Mouse (Mus musculus): ENCODE results near the gene Trcg1. TPM values are rescaled to one million over a fixed set of nuclear protein-coding genes. Genes with fewer than 3 reads are reported as not detected.

The Trcg1 gene
- polyA plus RNA-seq, 1 experiment from 2014 or later: not detected

- ATAC-seq (ENCODE audit: insufficient read depth) (no peak), DNase-seq (no peak)
- Histone ChIP-seq H3K27me3 (ENCODE audit: insufficient read depth, low read length) (no peaks in the 10 kb centered on the region), H3K36me3 (ENCODE audit: insufficient read depth) (peaks cover 80% of the 10 kb centered on the region), H3K4me1 (ENCODE audit: insufficient read depth) (no peaks in the 10 kb centered on the region), H3K4me2 (no peak overlapping the region), H3K4me3 (ENCODE audit: low read depth, low read length) (no peak overlapping the region), H3K27ac (ENCODE audit: low read depth) (no peak overlapping the region), H3K9me3 (ENCODE audit: low read depth, low read length) (no peaks in the 10 kb centered on the region), H3K9ac (no peak overlapping the region)
- no peak for TF ChIP-seq CTCF (IDR thresholded peaks at IDR 0.05; ENCODE audit: low read depth)
- 87% methylated on average over 9 of the region's 9 CpGs for WGBS
Observed at GRCm38 (mm10) chr9:57254823-57255495, 18.6 kb downstream of the Trcg1 start.

- H3K9ac ChIP-seq: no peak overlapping the region
- ATAC-seq (ENCODE audit: insufficient read depth) (no peak), DNase-seq (no peak)
- no peak overlapping the region for H3K27ac ChIP-seq (ENCODE audit: low read depth)
- no peak for TF ChIP-seq CTCF (IDR thresholded peaks at IDR 0.05; ENCODE audit: low read depth)
- H3K4me1 ChIP-seq (ENCODE audit: insufficient read depth): no peaks in the 10 kb centered on the region; the same call in 1 of the 2 replicates
- H3K4me2 ChIP-seq: no peak overlapping the region
- peaks cover 77% of the 10 kb centered on the region for H3K36me3 ChIP-seq (ENCODE audit: insufficient read depth)
- WGBS: 94% methylated on average over 20 of the region's 20 CpGs
- H3K27me3 ChIP-seq (ENCODE audit: insufficient read depth, low read length): no peaks in the 10 kb centered on the region
- no peaks in the 10 kb centered on the region for H3K9me3 ChIP-seq (ENCODE audit: low read depth, low read length)
- H3K4me3 ChIP-seq (ENCODE audit: low read depth, low read length): no peak overlapping the region
Observed at GRCm38 (mm10) chr9:57256309-57256708, 20.0 kb downstream of the Trcg1 start.

GRCm38 (mm10) chr9:57256861-57257260 lies 20.5 kb downstream of the Trcg1 start:
- 94% methylated on average over 11 of the region's 11 CpGs for WGBS
- TF ChIP-seq CTCF (IDR thresholded peaks at IDR 0.05; ENCODE audit: low read depth): no peak

GRCm38 (mm10) chr9:57257627-57258026 lies 21.3 kb downstream of the Trcg1 start:
- DNase-seq (no peak), ATAC-seq (ENCODE audit: insufficient read depth) (no peak)
- no peak overlapping the region for H3K4me2 ChIP-seq
- no peaks in the 10 kb centered on the region for H3K27me3 ChIP-seq (ENCODE audit: insufficient read depth, low read length)
- no peak overlapping the region for H3K4me3 ChIP-seq (ENCODE audit: low read depth, low read length)
- no peak overlapping the region for H3K9ac ChIP-seq
- 92% methylated on average over 9 of the region's 9 CpGs for WGBS
- TF ChIP-seq CTCF (IDR thresholded peaks at IDR 0.05; ENCODE audit: low read depth): no peak
- H3K9me3 ChIP-seq (ENCODE audit: low read depth, low read length): no peaks in the 10 kb centered on the region
- peaks cover 64% of the 10 kb centered on the region for H3K36me3 ChIP-seq (ENCODE audit: insufficient read depth)
- H3K27ac ChIP-seq (ENCODE audit: low read depth): no peak overlapping the region
- H3K4me1 ChIP-seq (ENCODE audit: insufficient read depth): no peaks in the 10 kb centered on the region; the same call in 1 of the 2 replicates

More at GRCm38 (mm10) chr9:57256861-57257260, 20.5 kb downstream of the Trcg1 start:
- no peaks in the 10 kb centered on the region for H3K9me3 ChIP-seq (ENCODE audit: low read depth, low read length)
- no peaks in the 10 kb centered on the region; the same call in 1 of the 2 replicates for H3K4me1 ChIP-seq (ENCODE audit: insufficient read depth)
- no peaks in the 10 kb centered on the region for H3K27me3 ChIP-seq (ENCODE audit: insufficient read depth, low read length)
- no peak for ATAC-seq (ENCODE audit: insufficient read depth)
- no peak overlapping the region for H3K9ac ChIP-seq
- H3K27ac ChIP-seq (ENCODE audit: low read depth): no peak overlapping the region
- peaks cover 71% of the 10 kb centered on the region for H3K36me3 ChIP-seq (ENCODE audit: insufficient read depth)
- H3K4me2 ChIP-seq: no peak overlapping the region
- H3K4me3 ChIP-seq (ENCODE audit: low read depth, low read length): no peak overlapping the region
- DNase-seq: no peak

- DNase-seq: peak; percentile 98
- H3K4me2 ChIP-seq: peak overlapping the region; percentile 98
- H3K9me3 ChIP-seq (ENCODE audit: low read depth, low read length): no peaks in the 10 kb centered on the region
- H3K4me3 ChIP-seq (ENCODE audit: low read depth, low read length): no peak overlapping the region
- H3K36me3 ChIP-seq (ENCODE audit: insufficient read depth): peaks cover 42% of the 10 kb centered on the region
- peak; percentile 36 for ATAC-seq (ENCODE audit: insufficient read depth)
- H3K27me3 ChIP-seq (ENCODE audit: insufficient read depth, low read length): no peaks in the 10 kb centered on the region
- no peak overlapping the region for H3K9ac ChIP-seq
- peak; percentile 99 for TF ChIP-seq CTCF (IDR thresholded peaks at IDR 0.05; ENCODE audit: low read depth)
- no peaks in the 10 kb centered on the region; the same call in 1 of the 2 replicates for H3K4me1 ChIP-seq (ENCODE audit: insufficient read depth)
- H3K27ac ChIP-seq (ENCODE audit: low read depth): no peak overlapping the region
- WGBS: 5% methylated on average over 3 of the region's 3 CpGs
Observed at GRCm38 (mm10) chr9:57259736-57260135, 23.4 kb downstream of the Trcg1 start.

GRCm38 (mm10) chr9:57260940-57261339 lies 24.6 kb downstream of the Trcg1 start:
- Histone ChIP-seq H3K4me1 (ENCODE audit: insufficient read depth) (no peaks in the 10 kb centered on the region; the same call in 1 of the 2 replicates), H3K4me3 (ENCODE audit: low read depth, low read length) (peak overlapping the region; percentile 84), H3K4me2 (peak overlapping the region; percentile 98), H3K9me3 (ENCODE audit: low read depth, low read length) (no peaks in the 10 kb centered on the region), H3K27ac (ENCODE audit: low read depth) (no peak overlapping the region), H3K27me3 (ENCODE audit: insufficient read depth, low read length) (no peaks in the 10 kb centered on the region), H3K36me3 (ENCODE audit: insufficient read depth) (peaks cover 30% of the 10 kb centered on the region), H3K9ac (peak overlapping the region; percentile 93)
- DNase-seq (peak; percentile 46), ATAC-seq (ENCODE audit: insufficient read depth) (no peak)
- no peak for TF ChIP-seq CTCF (IDR thresholded peaks at IDR 0.05; ENCODE audit: low read depth)
- 13% methylated on average over 12 of the region's 12 CpGs for WGBS

GRCm38 (mm10) chr9:57261516-57261912 lies 25.2 kb downstream of the Trcg1 start:
- ATAC-seq (ENCODE audit: insufficient read depth): peak; percentile 32
- peak overlapping the region; percentile 77; the same call in 1 of the 2 replicates for H3K27ac ChIP-seq (ENCODE audit: low read depth)

More at GRCm38 (mm10) chr9:57261516-57261912, 25.2 kb downstream of the Trcg1 start:
- peaks cover 25% of the 10 kb centered on the region for H3K36me3 ChIP-seq (ENCODE audit: insufficient read depth)
- no peaks in the 10 kb centered on the region; the same call in 1 of the 2 replicates for H3K4me1 ChIP-seq (ENCODE audit: insufficient read depth)
- peak; percentile 70 for DNase-seq
- H3K27me3 ChIP-seq (ENCODE audit: insufficient read depth, low read length): 0 out of 2 replicates have a peak, but pooled peaks cover 4% of the 10 kb centered on the region
- under 1% methylated on average over 26 of the region's 26 CpGs for WGBS
- H3K9ac ChIP-seq: peak overlapping the region; percentile 93
- peak overlapping the region; percentile 98 for H3K4me2 ChIP-seq
- no peaks in the 10 kb centered on the region for H3K9me3 ChIP-seq (ENCODE audit: low read depth, low read length)
- peak overlapping the region; percentile 84 for H3K4me3 ChIP-seq (ENCODE audit: low read depth, low read length)
- TF ChIP-seq CTCF (IDR thresholded peaks at IDR 0.05; ENCODE audit: low read depth): no peak

Data from lung, embryonic 14.5 days (tissue).